Mouse (Mus musculus): ENCODE data around the gene Slc7a11. TPM values are rescaled to one million over a fixed set of nuclear protein-coding genes. Genes with fewer than 3 reads are reported as not detected.

Gene Slc7a11
- total RNA-seq, 2 experiments from 2014 or later: 0.17 to 1.4 TPM

- DNase-seq: no peak
- intact Hi-C loops (cut with DNase I): no loop called here
These were observed 549.5 kb downstream of the Slc7a11 start for GRCm38 (mm10) chr3:49893945-49894344.

GRCm38 (mm10) chr3:49887359-49887758 is 556.1 kb downstream of the Slc7a11 start:
- intact Hi-C loops (cut with DNase I): no loop called here
- no peak for DNase-seq

- intact Hi-C loops (cut with DNase I): no loop called here
- no peak for DNase-seq
These were observed 557.0 kb downstream of the Slc7a11 start for GRCm38 (mm10) chr3:49886220-49886945.

- intact Hi-C loops (cut with DNase I): no loop called here
- DNase-seq: no peak
These were observed 562.9 kb downstream of the Slc7a11 start for GRCm38 (mm10) chr3:49880496-49880895.

- DNase-seq: no peak
- intact Hi-C loops (cut with DNase I): no loop called here
These were observed 572.6 kb downstream of the Slc7a11 start for GRCm38 (mm10) chr3:49870786-49871185.

- intact Hi-C loops (cut with DNase I): no loop called here
These were observed 575.3 kb downstream of the Slc7a11 start for GRCm38 (mm10) chr3:49867951-49868584.

GRCm38 (mm10) chr3:49867147-49867950 is 576.1 kb downstream of the Slc7a11 start:
- intact Hi-C loops (cut with DNase I): no loop called here
- DNase-seq: no peak

More at GRCm38 (mm10) chr3:49867951-49868584, 575.3 kb downstream of the Slc7a11 start:
- no peak for DNase-seq

- DNase-seq: peak in 1 of 2 experiments; percentile 8
- intact Hi-C loops (cut with DNase I): no loop called here
These were observed 577.3 kb downstream of the Slc7a11 start for GRCm38 (mm10) chr3:49866061-49866515.

GRCm38 (mm10) chr3:49856797-49857196 is 586.6 kb downstream of the Slc7a11 start:
- DNase-seq: no peak
- intact Hi-C loops (cut with DNase I): loop anchor here (10.0 kb wide), 1 partner anchor 102 kb away; the partner anchor contains the start of gene Pcdh18

- no peak for DNase-seq
- intact Hi-C loops (cut with DNase I): loop anchor here (10.0 kb wide), 1 partner anchor 99 kb away; the partner anchor contains the start of gene Pcdh18
These were observed 589.1 kb downstream of the Slc7a11 start for GRCm38 (mm10) chr3:49854277-49854676.

GRCm38 (mm10) chr3:49842971-49843370 is 600.4 kb downstream of the Slc7a11 start:
- no peak for DNase-seq
- intact Hi-C loops (cut with DNase I): no loop called here

Data from heart, postnatal 14 days (tissue).